Mouse (Mus musculus) lung, postnatal 25 days (tissue): ENCODE data around the gene Urm1.

ENCODE experiments used
- DNase-seq: peaks from one replicate; pipeline ENCODE4 v3.0.0; 2022; ENCODE audit warnings: low spot score

The Urm1 gene

GRCm38 (mm10) chr2:29827709-29828024 is 7.8 kb downstream of the Urm1 start:
- no peak for DNase-seq

- no peak for DNase-seq
Observed at GRCm38 (mm10) chr2:29831106-29831505, 11.2 kb downstream of the Urm1 start.

GRCm38 (mm10) chr2:29833796-29834195 is 13.9 kb downstream of the Urm1 start:
- no peak for DNase-seq

GRCm38 (mm10) chr2:29835391-29835899 is 15.6 kb downstream of the Urm1 start:
- DNase-seq, result no peak

- DNase-seq, result no peak
Observed at GRCm38 (mm10) chr2:29839460-29839859, 19.6 kb downstream of the Urm1 start.

GRCm38 (mm10) chr2:29843231-29844105 is 23.6 kb downstream of the Urm1 start:
- DNase-seq, result no peak

GRCm38 (mm10) chr2:29844115-29844514 is 24.2 kb downstream of the Urm1 start:
- no peak for DNase-seq

- no peak for DNase-seq
Observed at GRCm38 (mm10) chr2:29844661-29845060, 24.8 kb downstream of the Urm1 start.

GRCm38 (mm10) chr2:29845636-29846035 is 25.8 kb downstream of the Urm1 start:
- DNase-seq, result no peak

GRCm38 (mm10) chr2:29846061-29846853 is 26.4 kb downstream of the Urm1 start:
- no peak for DNase-seq

GRCm38 (mm10) chr2:29846911-29847310 is 27.0 kb downstream of the Urm1 start:
- no peak for DNase-seq

GRCm38 (mm10) chr2:29849041-29849440 is 29.2 kb downstream of the Urm1 start:
- no peak for DNase-seq

GRCm38 (mm10) chr2:29849841-29850480 is 30.1 kb downstream of the Urm1 start:
- no peak for DNase-seq

GRCm38 (mm10) chr2:29852957-29853485 is 33.1 kb downstream of the Urm1 start:
- no peak for DNase-seq

- no peak for DNase-seq
Observed at GRCm38 (mm10) chr2:29853736-29854135, 33.9 kb downstream of the Urm1 start.

GRCm38 (mm10) chr2:29855585-29856210 is 35.8 kb downstream of the Urm1 start:
- DNase-seq, result no peak

- DNase-seq, result no peak
Observed at GRCm38 (mm10) chr2:29856451-29857260, 36.8 kb downstream of the Urm1 start.

- DNase-seq, result no peak
Observed at GRCm38 (mm10) chr2:29857341-29857740, 37.5 kb downstream of the Urm1 start.

GRCm38 (mm10) chr2:29857967-29858366 is 38.1 kb downstream of the Urm1 start:
- DNase-seq, result no peak

- DNase-seq, result peak; percentile 39
Observed at GRCm38 (mm10) chr2:29858748-29859473, 39.0 kb downstream of the Urm1 start.
